11 mouse cellular contexts compared by ENCODE assay signal in genomic region chr10:105867312-105867711, GRCm38 (mm10). TPM values are rescaled to one million over a fixed set of nuclear protein-coding genes. Genes with fewer than 3 reads are reported as not detected.
A peak's percentile ranks its signal among the peaks of the same experiment; 100 is the strongest.
DNase-seq lines count a peak whose midpoint lies in the region; TF ChIP-seq lines count a peak whose summit lies in the region.
"Had no signal": no experiment of that assay in that cellular context is flagged by ENCODE, and none has a peak within 500 bp of the region (broad histone marks: within the 10 kb centered on the region; RNA-seq: fewer than 3 reads in every experiment).

No protein-coding gene starts in this region.

- TF ChIP-seq EP300 in MEL (IDR thresholded peaks at IDR 0.05; ENCODE audit: low read depth in 1 of 2, low read length in 2 of 2) = no peak

- no peak for TF ChIP-seq POLR2A in MEL (IDR thresholded peaks at IDR 0.05; ENCODE audit: control insufficient read depth in 1 of 2, insufficient read depth in 1 of 2, low read depth in 1 of 2, low read length in 2 of 2, poor library complexity in 1 of 2)
- TF ChIP-seq POLR2A in cortical plate, adult 2 months (IDR thresholded peaks at IDR 0.05; ENCODE audit: extremely low read depth, insufficient read depth, low read length) = no peak

- H3K79me2 ChIP-seq in MEL (ENCODE audit: control insufficient read depth, insufficient read depth, low read length, poor library complexity) = no peaks in the 10 kb centered on the region

- H3K27ac ChIP-seq in MEL (ENCODE audit: control insufficient read depth, low read depth, low read length) = no peak overlapping the region
- H3K27ac ChIP-seq in cortical plate, adult 2 months (ENCODE audit: insufficient read depth, low read length) = no peak overlapping the region

- peak; percentile 35 for DNase-seq in embryo, embryonic 10 days (ENCODE audit: low spot score)
- no peak for DNase-seq in embryo, embryonic 9.5 days (ENCODE audit: extremely low spot score)
- DNase-seq in layer of hippocampus, adult 11-12 months (ENCODE audit: low spot score) = peak; percentile 19
- no peak for DNase-seq in layer of hippocampus, adult 8-10 months (ENCODE audit: low spot score in 2 of 2)
- peak; percentile 37 for DNase-seq in MEL (ENCODE audit: low read depth, low spot score)
- DNase-seq in urinary bladder, postnatal 14 days (ENCODE audit: low spot score) = no peak
- no peak for DNase-seq in ovary, postnatal 14 days (ENCODE audit: low spot score)
- DNase-seq: cerebellum, adult 11 months; kidney, postnatal 14 days had no signal

- H3K36me3 ChIP-seq in MEL (ENCODE audit: control insufficient read depth in 1 of 2, insufficient read depth in 2 of 2, low read length in 2 of 2) = no peaks in the 10 kb centered on the region

- no peak overlapping the region for H3K9ac ChIP-seq in MEL (ENCODE audit: control insufficient read depth, low read depth, low read length, poor library complexity, severe bottlenecking)

- H3K4me1 ChIP-seq in MEL (ENCODE audit: control insufficient read depth in 1 of 2, insufficient read depth in 2 of 2, low read length in 2 of 2) = no peaks in the 10 kb centered on the region
- H3K4me1 ChIP-seq in cortical plate, adult 2 months (ENCODE audit: control insufficient read depth, insufficient read depth, low read length) = no peaks in the 10 kb centered on the region

- no peaks in the 10 kb centered on the region for H3K27me3 ChIP-seq in MEL (ENCODE audit: control insufficient read depth in 1 of 2, insufficient read depth in 2 of 2, low read length in 2 of 2)

- peak; percentile 74 for TF ChIP-seq RAD21 in MEL (IDR thresholded peaks at IDR 0.05; ENCODE audit: low read depth, low read length)

- peak in 2 of 3 experiments; percentile 16 to 72; a peak in 3 of 6 replicates for TF ChIP-seq CTCF in MEL (IDR thresholded peaks at IDR 0.05 in 2 of 3, conservative IDR thresholded peaks at IDR 0.05 in 1 of 3; ENCODE audit: control insufficient read depth in 1 of 3, insufficient read depth in 1 of 3, low read depth in 2 of 3, low read length in 3 of 3, poor library complexity in 1 of 3, severe bottlenecking in 1 of 3)
- TF ChIP-seq CTCF in cortical plate, adult 2 months (IDR thresholded peaks at IDR 0.05; ENCODE audit: extremely low read depth, insufficient read depth, low read length) = 0 out of 2 replicates have a peak, but pooled peaks have one; percentile 11

- no peak overlapping the region for H3K4me3 ChIP-seq in MEL (ENCODE audit: control insufficient read depth in 1 of 2, insufficient read depth in 1 of 2, low read depth in 2 of 2, low read length in 2 of 2)
- H3K4me3 ChIP-seq in cortical plate, adult 2 months (ENCODE audit: insufficient read depth, low read length) = no peak overlapping the region
- H3K4me3 ChIP-seq: erythroblast, embryonic 14.5 days had no signal

- H3K9me3 ChIP-seq in MEL (replicated peaks; ENCODE audit: insufficient read depth, low read length) = no peaks in the 10 kb centered on the region

TF ChIP-seq in MEL, 35 proteins besides CTCF, POLR2A, EP300 and RAD21:
- peak; percentile 55 for TF ChIP-seq ZC3H11A (IDR thresholded peaks at IDR 0.05; ENCODE audit: low read depth, low read length)
- TF ChIP-seq RCOR1 (IDR thresholded peaks at IDR 0.05; ENCODE audit: low read depth, low read length) = no peak
- peak; percentile 83 for TF ChIP-seq SMC3 (IDR thresholded peaks at IDR 0.05; ENCODE audit: low read depth, low read length)

RNA-seq across cellular contexts. Expression of gene Mettl25, which starts 26.1 kb away (rescaled TPM):
- total RNA-seq in layer of hippocampus, adult 8-10 months (2022) = 10 to 100 TPM in 1 of 4 experiments, 1 to 10 TPM in 3; 6.9 to 10.6 (median 8.6) TPM
- 8.9 and 9.4 TPM in 2 replicates for total RNA-seq in MEL (2012; rRNA removed)
- 1 to 10 TPM in 1 of 2 experiments, not detected in 1; 5.6 TPM for polyA plus RNA-seq in MEL (2012; ENCODE audit: insufficient read depth in 1 of 2, insufficient read length in 2 of 2, low read depth in 1 of 2, low replicate concordance in 2 of 2, missing spikeins in 1 of 2)
- 9.0 and 9.1 TPM in 2 replicates for polyA plus RNA-seq in cortical plate, adult 2 months (2012; rRNA removed)

RNA-seq across cellular contexts. Expression of gene Ccdc59, which starts 26.4 kb away (rescaled TPM):
- 10 to 100 TPM; 18.0 to 24.5 (median 22.9) TPM for total RNA-seq in layer of hippocampus, adult 8-10 months (2022)
- total RNA-seq in MEL (2012; rRNA removed) = 21.9 and 24.8 TPM in 2 replicates
- 10 to 100 TPM in 1 of 2 experiments, not detected in 1; 48.2 TPM for polyA plus RNA-seq in MEL (2012; ENCODE audit: insufficient read depth in 1 of 2, insufficient read length in 2 of 2, low read depth in 1 of 2, low replicate concordance in 2 of 2, missing spikeins in 1 of 2)
- polyA plus RNA-seq in cortical plate, adult 2 months (2012; rRNA removed) = 24.2 and 24.6 TPM in 2 replicates

Comparison
In these comparisons a context has a peak if more than half of its experiments do, and no peak if none do; other contexts are left out.
1. DNase-seq: peak in embryo, embryonic 10 days (single experiment), layer of hippocampus, adult 11-12 months (single experiment) and MEL (single experiment); none in embryo, embryonic 9.5 days (single experiment), layer of hippocampus, adult 8-10 months (0 of 2), urinary bladder, postnatal 14 days (single experiment) and ovary, postnatal 14 days (single experiment).